Mouse (Mus musculus) spleen, postnatal 4 days (tissue): ENCODE measurements around the gene Gdf1.
A peak's percentile ranks its signal among the peaks of the same experiment; 100 is the strongest.

Experiments used
- DNase-seq, 2 experiments: peaks; one replicate each; pipeline ENCODE4 v3.0.0; 2022; ENCODE audit warnings: low spot score in 2 of 2

Gdf1 gene

DNA sequence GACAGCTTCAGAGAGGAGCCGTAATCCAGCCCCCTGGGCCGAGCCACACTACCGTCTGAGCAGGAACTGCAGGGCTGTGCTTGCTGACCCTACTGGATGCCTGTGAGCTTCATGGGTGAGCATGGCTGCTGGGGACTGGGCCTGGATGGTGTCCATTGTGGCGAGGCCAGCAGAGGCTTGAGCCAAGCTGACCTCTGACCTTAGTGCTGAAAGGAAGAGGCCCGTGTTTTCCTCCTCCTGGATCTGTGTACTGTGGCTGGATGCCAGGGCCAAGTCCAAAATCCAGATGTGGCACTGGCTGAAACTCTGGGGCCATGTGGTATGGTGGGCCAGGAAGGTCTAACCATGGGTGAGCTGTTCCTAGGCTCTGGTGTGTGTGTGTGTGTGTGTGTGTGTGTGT, 34.4 kb downstream of the Gdf1 start:
- DNase-seq = peak in 1 of 2 experiments; percentile 58

DNA sequence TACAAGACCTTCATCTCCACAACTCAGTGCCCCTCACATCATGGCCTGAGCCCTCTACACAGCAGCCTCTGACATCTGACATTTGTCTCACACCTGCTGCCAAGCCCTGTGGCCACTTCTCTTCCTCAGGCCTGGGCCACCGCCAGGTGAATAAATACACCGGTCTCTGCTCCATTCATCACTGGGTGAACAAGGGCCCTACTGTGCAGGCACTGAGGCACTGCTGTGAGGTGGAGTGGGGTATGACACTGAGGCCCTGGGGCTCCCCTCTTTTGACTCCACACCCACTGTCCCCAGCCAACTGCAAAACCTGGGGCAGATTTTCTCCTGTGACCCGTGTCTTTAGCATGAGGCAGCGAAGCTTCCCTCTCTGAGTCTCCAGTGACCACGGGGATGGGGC, 37.0 kb downstream of the Gdf1 start:
- DNase-seq = no peak

DNA sequence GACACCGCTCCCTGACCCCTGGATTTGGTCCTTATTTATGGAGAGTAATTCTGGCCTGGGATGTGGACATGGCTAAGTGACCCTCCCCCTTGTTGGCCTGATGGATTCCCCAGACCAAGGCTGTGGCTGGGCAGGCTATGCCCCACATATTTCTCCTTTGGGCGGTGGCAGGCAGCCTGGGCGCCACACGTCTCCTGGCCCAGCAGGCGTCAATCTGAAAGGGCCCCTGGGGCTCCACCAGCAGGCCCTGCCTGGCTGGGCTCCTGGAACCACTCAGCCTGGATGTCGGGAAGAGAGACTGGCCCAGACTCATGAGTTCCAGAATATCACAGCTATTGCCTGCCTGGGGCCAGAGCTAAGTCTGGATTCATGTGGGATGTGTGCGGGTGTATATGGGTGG, 40.9 kb downstream of the Gdf1 start:
- DNase-seq = no peak

DNA sequence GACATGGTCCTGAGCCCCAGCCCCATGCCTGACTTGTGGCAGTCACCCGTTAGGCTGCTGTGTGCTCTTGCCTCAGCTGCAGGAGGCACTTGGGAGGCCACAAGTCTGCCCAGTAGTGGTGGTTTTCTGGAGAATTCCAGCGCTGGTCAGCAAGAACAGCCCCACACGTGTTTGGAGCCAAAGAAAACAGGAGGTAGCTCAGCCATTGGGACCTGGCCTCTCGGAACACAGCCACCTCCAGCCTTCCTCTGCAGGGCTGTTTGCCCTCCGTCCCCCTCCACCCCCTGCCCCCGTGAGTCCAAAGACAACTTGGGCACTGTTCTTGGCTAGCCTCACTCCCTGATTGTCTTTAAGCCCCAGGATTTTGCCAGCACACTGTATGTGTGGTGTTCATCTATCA, 42.3 kb downstream of the Gdf1 start:
- no peak for DNase-seq

DNA sequence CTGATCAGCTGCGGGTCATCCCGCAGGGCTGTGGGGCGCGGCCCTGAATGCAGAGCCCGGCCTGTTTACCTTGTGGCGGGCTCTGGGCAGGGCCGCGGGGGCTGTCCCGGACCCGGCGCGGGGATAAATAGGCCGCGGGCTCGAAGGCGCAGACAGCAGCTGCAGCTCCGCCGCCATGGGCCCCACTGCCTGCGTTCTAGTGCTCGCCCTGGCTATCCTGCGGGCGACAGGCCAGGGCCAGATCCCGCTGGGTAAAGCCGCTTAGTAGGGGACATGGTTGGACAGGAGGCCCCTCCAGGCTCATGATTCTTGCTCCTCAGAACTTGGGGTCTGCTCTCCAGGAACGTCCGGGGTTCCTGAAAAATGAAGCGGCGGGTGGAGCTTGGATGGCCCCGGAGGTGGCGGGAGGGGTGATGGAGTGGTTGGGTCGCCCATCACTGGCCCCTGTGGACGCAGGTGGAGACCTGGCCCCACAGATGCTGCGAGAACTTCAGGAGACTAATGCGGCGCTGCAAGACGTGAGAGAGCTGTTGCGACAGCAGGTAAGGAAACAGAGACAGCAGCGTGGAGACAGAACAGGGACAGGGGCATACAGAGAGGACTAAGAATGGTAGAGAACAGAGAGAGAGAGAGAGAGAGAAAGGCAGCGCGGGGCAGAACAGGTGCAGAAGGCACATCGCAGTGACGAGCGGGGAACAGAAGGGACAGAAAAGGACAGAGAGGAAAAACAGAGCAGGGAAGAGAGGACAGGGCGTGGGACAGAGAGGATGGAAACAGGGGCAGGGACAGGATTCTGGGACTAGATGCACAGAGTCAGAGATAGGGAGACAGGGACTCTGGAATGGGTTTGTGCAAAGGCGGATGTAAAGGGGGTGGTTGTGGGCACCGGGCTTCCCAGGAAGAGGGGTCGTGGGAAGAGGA, 44.0 kb downstream of the Gdf1 start, which contains the start of gene Comp:
Comp (plus strand) TSS at position 162 of the 921 bp plus-strand sequence.
- no peak for DNase-seq

DNA sequence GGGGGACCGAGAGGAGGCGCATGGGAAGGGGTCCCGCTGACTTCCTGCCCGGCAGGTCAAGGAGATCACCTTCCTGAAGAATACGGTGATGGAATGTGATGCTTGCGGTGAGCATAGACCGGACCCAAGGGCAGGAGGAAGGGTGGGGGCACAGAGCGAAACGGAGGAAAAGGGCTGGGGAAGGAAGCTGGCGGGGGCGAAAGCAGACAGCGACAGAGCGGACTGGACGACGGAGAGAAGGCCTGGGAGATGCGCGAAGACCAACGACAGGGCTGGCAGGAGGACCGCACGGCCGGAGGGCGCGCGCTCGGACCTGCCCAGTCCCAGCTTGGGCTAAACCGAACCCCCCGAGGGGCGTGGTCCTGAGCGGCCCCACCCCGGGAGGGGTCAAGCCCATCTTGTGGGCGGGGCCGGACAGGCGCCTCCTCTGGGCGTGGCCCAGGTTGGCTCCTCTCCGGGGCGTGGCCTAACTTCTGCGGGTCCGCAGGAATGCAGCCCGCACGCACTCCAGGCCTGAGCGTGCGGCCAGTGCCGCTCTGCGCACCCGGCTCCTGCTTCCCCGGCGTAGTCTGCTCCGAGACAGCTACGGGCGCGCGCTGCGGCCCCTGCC, 44.8 kb downstream of the Gdf1 start:
- DNase-seq = peak; percentile 81 to 84

DNA sequence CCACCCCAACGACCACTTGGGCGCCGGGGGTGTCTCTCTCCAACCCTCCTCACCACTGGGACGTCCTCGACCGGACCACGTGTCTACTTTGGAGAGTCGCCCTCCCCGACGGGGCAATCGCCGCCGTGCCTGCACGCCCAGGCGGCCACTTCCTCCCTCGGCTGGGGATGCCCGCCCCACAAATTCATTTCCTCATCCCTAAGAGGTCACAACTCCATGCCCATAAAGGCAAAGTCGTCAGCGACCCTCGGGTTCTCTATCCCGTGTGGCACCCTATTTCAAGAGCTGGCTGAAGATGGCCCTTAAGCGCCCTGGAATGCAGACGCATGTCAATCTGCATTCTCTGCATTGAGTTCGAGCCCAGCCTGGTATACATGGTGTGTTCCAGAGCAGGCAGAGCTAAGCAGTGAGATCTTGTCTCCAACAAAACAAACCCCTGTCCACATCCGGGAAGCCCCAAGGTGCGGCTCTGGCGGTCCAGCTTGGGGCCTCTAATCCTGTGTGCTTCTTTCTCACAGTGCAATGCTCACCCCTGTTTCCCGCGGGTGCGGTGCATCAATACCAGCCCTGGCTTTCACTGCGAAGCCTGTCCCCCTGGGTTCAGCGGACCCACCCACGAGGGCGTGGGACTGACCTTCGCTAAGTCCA, 45.7 kb downstream of the Gdf1 start:
- no peak for DNase-seq

DNA sequence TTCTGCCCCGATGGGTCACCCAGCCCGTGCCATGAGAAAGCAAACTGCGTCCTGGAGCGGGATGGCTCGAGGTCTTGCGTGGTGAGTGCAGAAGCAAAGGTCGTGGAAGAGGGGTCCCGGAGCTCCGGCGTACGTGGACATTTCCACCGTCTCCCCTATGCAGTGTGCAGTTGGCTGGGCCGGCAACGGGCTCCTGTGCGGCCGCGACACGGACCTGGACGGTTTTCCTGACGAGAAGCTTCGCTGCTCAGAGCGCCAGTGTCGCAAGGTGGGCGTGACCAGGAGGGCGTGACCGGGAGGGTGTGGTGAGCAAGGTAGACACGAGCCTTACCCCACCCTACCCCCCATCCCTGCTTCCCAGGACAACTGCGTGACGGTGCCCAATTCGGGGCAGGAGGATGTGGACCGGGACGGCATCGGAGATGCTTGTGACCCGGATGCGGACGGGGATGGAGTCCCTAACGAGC, 46.7 kb downstream of the Gdf1 start:
- DNase-seq = no peak

DNA sequence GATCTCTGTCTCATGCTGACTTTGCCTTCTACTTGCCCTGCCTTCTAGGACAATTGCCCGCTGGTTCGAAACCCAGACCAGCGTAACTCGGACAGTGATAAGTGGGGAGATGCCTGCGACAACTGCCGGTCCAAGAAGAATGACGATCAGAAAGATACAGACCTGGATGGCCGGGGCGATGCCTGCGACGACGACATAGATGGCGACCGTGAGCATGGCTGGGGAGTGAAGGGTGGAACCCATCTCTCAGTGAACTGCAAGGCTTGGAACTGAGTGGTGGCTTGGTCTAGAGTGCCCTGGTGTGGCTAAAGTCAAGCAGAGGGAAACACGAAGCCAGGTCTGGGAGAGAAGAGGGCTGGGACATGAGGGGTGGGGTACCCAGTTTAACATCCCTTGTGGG, 47.4 kb downstream of the Gdf1 start:
- DNase-seq = no peak

DNA sequence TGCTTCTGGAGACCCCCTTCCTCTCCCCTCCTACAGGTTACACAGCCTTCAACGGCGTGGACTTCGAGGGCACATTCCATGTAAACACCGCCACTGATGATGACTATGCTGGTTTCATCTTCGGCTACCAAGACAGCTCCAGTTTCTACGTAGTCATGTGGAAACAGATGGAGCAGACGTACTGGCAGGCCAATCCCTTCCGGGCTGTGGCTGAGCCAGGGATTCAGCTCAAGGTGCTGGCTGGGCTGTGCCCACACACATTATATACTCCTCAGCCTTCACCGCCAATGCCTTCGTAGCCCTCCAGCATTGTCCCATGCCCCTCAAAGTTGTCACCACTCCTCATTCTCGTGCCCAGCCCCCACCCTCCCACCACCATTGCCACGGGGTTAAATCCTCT, 50.5 kb downstream of the Gdf1 start:
- no peak for DNase-seq
